Mouse (Mus musculus) heart, embryonic 16.5 days (tissue): Measurements from ENCODE around the gene Mtmr12. TPM values are rescaled to one million over a fixed set of nuclear protein-coding genes. Genes with fewer than 3 reads are reported as not detected.

Source experiments
- ATAC-seq: fragments of 200-750 bp; cut with Nextera tagmentation; replicated peaks from 2 replicates; pipeline ENCODE4 v1.8.0; 2017; ENCODE audit warnings: moderate number of reproducible peaks; ENCODE audit not compliant: insufficient read depth, low FRiP score; ENCODE audit errors: extremely low read depth
- H3K27ac ChIP-seq: fragments of 300-500 bp; sonication (generic); 2 replicates; pipeline ENCODE4 v1.5.1; 2014; ENCODE audit warnings: mild to moderate bottlenecking, low read length, control low read depth, moderate library complexity
- H3K27me3 ChIP-seq: fragments of 300-500 bp; sonication (generic); 2 replicates; pipeline ENCODE4 v1.6.1; 2014; ENCODE audit warnings: low read length, mixed read lengths; ENCODE audit not compliant: control insufficient read depth, insufficient read depth
- H3K36me3 ChIP-seq: fragments of 300-500 bp; sonication (generic); 2 replicates; pipeline ENCODE4 v1.6.1; 2014; ENCODE audit not compliant: control insufficient read depth, insufficient read depth
- H3K4me1 ChIP-seq: fragments of 300-500 bp; sonication (generic); 2 replicates; pipeline ENCODE4 v1.6.1; 2014; ENCODE audit warnings: low read length, mixed read lengths; ENCODE audit not compliant: control insufficient read depth, insufficient read depth
- H3K4me2 ChIP-seq: fragments of 300-500 bp; sonication (generic); 2 replicates; pipeline ENCODE4 v1.6.1; 2014; ENCODE audit warnings: low read depth, mild to moderate bottlenecking, control low read depth, low read length
- H3K4me3 ChIP-seq: fragments of 300-500 bp; sonication (generic); 2 replicates; pipeline ENCODE4 v1.5.1; 2014; ENCODE audit warnings: mild to moderate bottlenecking, control low read depth, low read length
- H3K9ac ChIP-seq: fragments of 300-500 bp; sonication (generic); 2 replicates; pipeline ENCODE4 v1.6.1; 2014; ENCODE audit warnings: low read length, control low read depth
- H3K9me3 ChIP-seq: fragments of 300-500 bp; sonication (generic); replicated peaks from 2 replicates; pipeline ENCODE4 v1.6.1; 2016; ENCODE audit warnings: low read length; ENCODE audit not compliant: control insufficient read depth
- WGBS: fragments of 180-500 bp; shearing (Covaris S2); extraction: QIAGEN DNeasy Blood & Tissue Kit; methylation state at CpG from one replicate; pipeline ENCODE4 v1.1.7; 2014; 5-methylcytosine and 5-hydroxymethylcytosine counted together
- polyA plus RNA-seq: library from polyadenylated mRNA; unstranded; fragments of >200 nt; fragmentation: Nextera tagmentation; extraction: Ambion mirVana; gene quantifications from 2 replicates; pipeline ENCODE4 v1.2.1, GENCODE M21; 2015

Gene Mtmr12
- polyA plus RNA-seq, 1 experiment from 2014 or later: 13.1 TPM

DNA sequence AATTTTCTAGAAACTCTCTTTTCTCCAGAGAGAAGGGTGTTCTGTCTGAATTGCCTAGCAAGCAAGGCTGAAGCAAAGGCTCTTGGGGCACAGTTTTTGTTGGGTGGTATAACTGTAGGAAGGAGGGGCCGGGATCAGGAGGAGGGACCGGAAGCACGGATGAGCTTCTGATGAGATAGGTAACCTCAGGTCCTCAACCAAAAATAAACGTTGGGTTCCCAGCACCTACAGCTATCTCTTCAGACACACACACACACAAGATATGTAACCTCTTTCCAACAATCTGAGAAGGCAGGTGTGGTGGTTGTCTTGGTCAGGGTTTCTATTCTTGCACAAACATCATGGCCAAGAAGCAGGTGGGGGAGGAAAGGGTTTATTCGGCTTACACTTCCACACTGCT is 112.5 kb downstream of the Mtmr12 start:
- no peaks in the 10 kb centered on the region for H3K9me3 ChIP-seq
- no peak overlapping the region for H3K27ac ChIP-seq
- H3K27me3 ChIP-seq: no peaks in the 10 kb centered on the region
- H3K4me2 ChIP-seq: no peak overlapping the region
- 68% methylated on average over 5 of the region's 5 CpGs for WGBS
- H3K36me3 ChIP-seq: no peaks in the 10 kb centered on the region
- H3K4me1 ChIP-seq: peaks cover 2% of the 10 kb centered on the region; the same call in 1 of the 2 replicates
- no peak overlapping the region for H3K4me3 ChIP-seq
- ATAC-seq: no peak
- no peak overlapping the region for H3K9ac ChIP-seq

DNA sequence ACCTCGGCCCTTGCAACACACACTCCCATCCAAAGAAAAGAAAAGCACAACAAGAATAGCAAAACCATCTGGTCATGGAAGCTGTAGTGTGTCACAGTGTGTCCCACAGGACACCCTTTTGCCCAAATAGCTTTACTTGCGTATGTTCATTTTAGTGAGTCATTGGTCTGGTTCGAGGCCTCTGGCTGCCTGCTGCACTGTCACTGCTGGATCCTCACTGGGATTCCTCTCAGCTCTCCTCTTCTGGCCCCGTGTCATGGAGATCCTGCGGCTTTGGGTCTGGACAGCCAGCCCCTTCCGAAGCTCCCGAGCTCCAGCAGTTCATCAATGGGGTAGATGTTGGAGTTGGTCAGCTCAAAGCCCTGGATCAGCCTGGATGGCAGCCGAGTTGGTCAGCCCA is 113.6 kb downstream of the Mtmr12 start:
- H3K9ac ChIP-seq: no peak overlapping the region
- peaks cover 2% of the 10 kb centered on the region; the same call in 1 of the 2 replicates for H3K4me1 ChIP-seq
- no peaks in the 10 kb centered on the region for H3K36me3 ChIP-seq
- no peaks in the 10 kb centered on the region for H3K9me3 ChIP-seq
- H3K4me2 ChIP-seq: no peak overlapping the region
- no peak overlapping the region for H3K4me3 ChIP-seq
- H3K27me3 ChIP-seq: no peaks in the 10 kb centered on the region
- WGBS: 73% methylated on average over 8 of the region's 8 CpGs
- H3K27ac ChIP-seq: no peak overlapping the region
- ATAC-seq: no peak

DNA sequence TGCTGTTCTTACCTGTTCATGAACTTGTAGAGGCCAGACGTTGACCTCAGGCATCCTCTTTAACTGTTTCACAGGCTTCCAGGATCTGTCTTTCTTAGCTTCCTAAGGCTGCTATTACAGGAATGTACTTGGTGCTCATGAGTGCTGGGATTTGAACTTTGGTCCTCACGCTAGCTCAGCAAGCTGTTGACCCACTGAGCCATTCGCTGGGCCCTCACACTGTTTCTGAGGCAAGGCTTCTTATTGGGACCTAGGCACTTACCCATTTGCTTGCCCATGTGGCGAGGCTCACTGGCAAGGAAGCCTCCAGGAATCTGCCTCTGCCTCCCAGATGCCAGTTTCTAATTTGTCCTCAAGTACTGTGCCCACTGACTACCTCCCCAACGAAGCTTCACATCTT is 115.1 kb downstream of the Mtmr12 start:
- no peak for ATAC-seq
- 45% methylated on average over 5 of the region's 5 CpGs for WGBS

DNA sequence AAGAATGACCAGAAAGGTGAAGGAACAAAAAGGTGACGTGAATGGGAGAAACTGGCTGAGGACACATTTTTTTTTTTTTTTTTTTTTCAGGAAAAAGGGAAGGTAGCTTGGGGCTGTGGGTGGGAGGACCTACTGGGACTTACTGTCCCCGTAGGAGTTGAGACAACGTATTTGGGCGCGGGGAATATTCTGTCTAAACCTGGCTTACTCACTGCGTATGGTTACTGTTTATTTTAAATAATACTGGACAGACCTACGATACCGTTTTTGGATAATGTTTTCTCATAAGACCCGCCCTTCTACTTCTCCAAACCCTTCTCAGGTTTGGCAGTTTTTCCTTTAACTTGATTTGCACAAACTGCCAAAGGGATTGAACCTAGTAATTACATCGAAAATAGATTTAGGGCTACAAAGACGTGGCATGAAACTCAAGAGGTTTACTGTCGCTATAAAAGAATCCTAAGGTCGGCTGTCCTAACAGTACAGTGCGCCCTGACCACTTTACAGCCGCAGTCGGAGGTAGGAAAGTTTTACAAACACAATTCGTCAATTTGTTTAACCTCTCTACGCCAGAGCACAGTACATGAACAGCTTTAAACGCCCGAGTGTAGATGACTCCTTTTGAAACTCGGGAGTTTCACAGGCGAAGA is 115.7 kb downstream of the Mtmr12 start:
- Histone ChIP-seq H3K27me3 (no peaks in the 10 kb centered on the region), H3K27ac (peak overlapping the region; percentile 93), H3K36me3 (peaks cover under 1% of the 10 kb centered on the region; the same call in 1 of the 2 replicates), H3K9me3 (no peaks in the 10 kb centered on the region), H3K9ac (peak overlapping the region; percentile 93), H3K4me1 (peaks cover 12% of the 10 kb centered on the region), H3K4me3 (peak overlapping the region; percentile 77), H3K4me2 (peak overlapping the region; percentile 91)
- no peak for ATAC-seq
- WGBS: 4% methylated on average over 22 of the region's 22 CpGs

More for the DNA sequence above, 115.1 kb downstream of the Mtmr12 start:
- H3K9me3 ChIP-seq: no peaks in the 10 kb centered on the region
- no peak overlapping the region for H3K4me2 ChIP-seq
- H3K9ac ChIP-seq: no peak overlapping the region
- peaks cover 12% of the 10 kb centered on the region for H3K4me1 ChIP-seq
- H3K27ac ChIP-seq: no peak overlapping the region
- H3K27me3 ChIP-seq: no peaks in the 10 kb centered on the region
- H3K4me3 ChIP-seq: no peak overlapping the region
- no peaks in the 10 kb centered on the region for H3K36me3 ChIP-seq

DNA sequence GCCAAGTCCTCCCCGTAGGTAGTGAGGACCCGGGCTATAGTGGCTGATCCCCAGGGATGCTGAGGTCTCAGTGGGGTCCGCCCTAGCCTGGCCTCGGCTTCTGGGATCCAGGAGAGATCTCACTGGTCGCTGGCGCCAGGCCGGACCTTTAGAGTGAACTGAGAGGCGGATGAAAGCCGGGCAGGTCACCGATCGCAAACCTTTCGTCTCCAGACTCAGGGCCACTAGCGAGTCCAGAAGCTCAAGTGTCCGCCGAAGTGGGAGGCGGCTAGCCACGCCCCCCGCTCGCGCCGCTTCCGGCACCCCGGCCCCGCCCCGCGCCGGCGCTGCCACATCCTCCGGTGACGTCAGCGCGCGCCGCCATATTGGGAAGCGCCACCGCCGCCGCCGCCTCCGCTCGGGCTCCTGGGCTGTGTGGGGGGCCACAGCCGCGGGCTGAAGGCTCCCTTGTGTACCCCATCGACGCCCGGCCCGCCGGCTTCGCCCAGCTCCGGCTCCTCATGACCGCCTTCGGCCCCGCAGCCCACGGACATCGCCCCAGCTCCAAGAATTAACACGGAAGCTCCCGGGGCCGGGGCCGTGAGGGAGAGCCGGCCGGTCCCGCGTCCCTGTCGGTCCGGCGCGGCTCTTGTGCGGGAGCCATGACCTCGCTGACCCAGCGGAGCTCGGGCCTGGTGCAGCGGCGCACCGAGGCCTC is 116.4 kb downstream of the Mtmr12 start, which contains the start of gene Golph3:
Gene Golph3 (plus strand): TSS at position 360 of the 697 bp plus-strand sequence.
- peaks cover 3% of the 10 kb centered on the region; the same call in 1 of the 2 replicates for H3K36me3 ChIP-seq
- H3K9me3 ChIP-seq: no peaks in the 10 kb centered on the region
- peak within 1 kb of the TSS; percentile 93 for H3K27ac ChIP-seq
- peak within 1 kb of the TSS; percentile 93 for H3K9ac ChIP-seq
- WGBS: under 1% methylated on average over 70 of the region's 74 CpGs
- ATAC-seq: peak; percentile 96
- H3K4me1 ChIP-seq: peaks cover 14% of the 10 kb centered on the region
- H3K27me3 ChIP-seq: no peaks in the 10 kb centered on the region
- H3K4me3 ChIP-seq: peak within 1 kb of the TSS; percentile 77
- H3K4me2 ChIP-seq: peak within 1 kb of the TSS; percentile 91

DNA sequence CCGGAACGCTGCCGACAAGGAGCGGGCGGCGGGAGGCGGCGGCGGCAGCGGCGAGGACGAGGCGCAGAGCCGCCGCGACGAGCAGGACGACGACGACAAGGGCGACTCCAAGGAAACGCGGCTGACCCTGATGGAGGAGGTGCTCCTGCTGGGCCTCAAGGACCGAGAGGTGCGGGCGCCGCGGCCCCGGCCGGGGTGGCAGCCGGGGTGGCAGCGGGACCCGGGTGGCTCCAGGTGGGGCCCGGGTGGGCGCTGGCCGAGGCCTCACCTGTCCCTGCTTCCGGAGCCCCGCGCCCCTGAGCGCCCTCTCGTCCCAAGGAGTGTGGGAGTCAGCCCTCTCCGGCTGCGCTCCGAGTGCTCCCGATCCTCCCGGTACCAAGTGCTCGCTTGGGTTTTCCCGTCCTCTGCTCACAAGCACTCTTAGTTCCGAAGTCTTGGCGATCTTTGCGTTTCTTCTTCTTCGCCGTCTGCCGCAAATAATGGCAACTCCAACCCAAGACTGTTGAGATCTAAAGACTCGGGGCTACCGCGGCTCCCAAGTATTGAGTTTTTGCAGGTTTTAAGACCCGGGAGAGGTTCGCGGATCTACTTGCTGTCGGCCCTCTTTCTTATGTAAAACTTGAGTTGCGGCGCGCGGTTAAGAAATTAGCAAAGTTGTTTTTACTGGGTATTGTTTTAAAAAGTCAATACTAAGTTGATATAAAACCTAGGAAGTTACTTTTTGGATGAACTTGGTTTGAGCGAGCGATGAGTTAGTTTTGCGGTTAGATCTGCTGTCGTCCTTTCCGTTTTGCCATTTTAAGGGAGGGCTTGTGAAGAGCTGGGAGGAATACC is 117.2 kb downstream of the Mtmr12 start, which contains the start of gene 1810049J17Rik:
Gene 1810049J17Rik (minus strand): TSS at position 112 of the 834 bp plus-strand sequence.
- peak within 1 kb of the TSS; percentile 93 for H3K9ac ChIP-seq
- H3K27me3 ChIP-seq: no peaks in the 10 kb centered on the region
- no peaks in the 10 kb centered on the region for H3K9me3 ChIP-seq
- H3K4me3 ChIP-seq: peak within 1 kb of the TSS; percentile 77
- H3K4me2 ChIP-seq: peak within 1 kb of the TSS; percentile 91
- H3K36me3 ChIP-seq: peaks cover 3% of the 10 kb centered on the region; the same call in 1 of the 2 replicates
- peak; percentile 12; the same call in 1 of the 2 replicates for ATAC-seq
- H3K27ac ChIP-seq: peak within 1 kb of the TSS; percentile 93
- WGBS: under 1% methylated on average over 67 of the region's 70 CpGs
- peaks cover 14% of the 10 kb centered on the region for H3K4me1 ChIP-seq

DNA sequence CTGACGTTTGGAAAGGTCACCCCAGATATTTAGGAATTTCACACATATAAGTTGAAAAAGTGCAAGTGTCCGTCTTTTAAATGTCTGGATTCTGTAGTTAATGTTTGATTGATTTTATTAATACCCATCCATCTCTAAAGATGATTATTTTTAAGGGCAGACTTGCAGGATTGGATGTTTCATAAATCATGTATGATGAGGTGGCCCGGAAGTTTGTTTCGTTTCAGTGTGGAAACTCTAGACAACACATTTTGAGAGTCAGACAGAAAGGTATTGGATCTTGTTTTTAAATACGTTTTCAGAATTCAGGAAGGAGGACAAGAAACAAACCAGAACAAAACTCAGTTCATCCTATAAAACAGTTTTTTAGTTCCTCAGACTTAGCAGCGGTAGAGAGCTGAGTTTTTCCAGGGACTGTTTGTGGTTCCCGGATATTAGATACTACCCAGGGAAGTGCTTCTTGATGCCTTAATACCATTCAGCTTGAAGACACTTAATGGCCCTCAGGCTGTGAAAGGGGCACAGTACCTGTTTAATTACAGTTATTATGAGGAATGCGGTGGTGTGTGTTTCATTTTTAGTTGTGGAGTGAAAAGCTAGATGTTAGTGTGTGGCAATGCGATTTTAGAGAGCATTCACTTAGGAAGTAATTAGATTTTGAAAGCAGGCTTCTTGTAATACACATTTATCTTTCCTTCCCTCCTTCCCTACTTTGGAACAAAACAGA is 118.0 kb downstream of the Mtmr12 start:
- Histone ChIP-seq H3K4me3 (peak overlapping the region; percentile 77), H3K9ac (peak overlapping the region; percentile 93), H3K27ac (no peak overlapping the region), H3K4me2 (peak overlapping the region; percentile 58), H3K36me3 (peaks cover 3% of the 10 kb centered on the region; the same call in 1 of the 2 replicates), H3K27me3 (no peaks in the 10 kb centered on the region), H3K9me3 (no peaks in the 10 kb centered on the region), H3K4me1 (peaks cover 14% of the 10 kb centered on the region)
- no peak for ATAC-seq
- 11% methylated on average over 9 of the region's 9 CpGs for WGBS
